Mouse (Mus musculus) cerebellum, adult 11-12 months (tissue): ENCODE measurements around the gene Fam167b.

ENCODE experiments used
- DNase-seq: peaks from one replicate; pipeline ENCODE4 v3.0.0; 2022

The Fam167b gene

GRCm38 (mm10) chr4:129578466-129578865 is at the start of gene Fam167b:
TSS of gene Fam167b (minus strand) at chr4:129578549.
- no peak for DNase-seq

- DNase-seq: peak; percentile 51
These were observed 47.7 kb upstream of the Fam167b start for GRCm38 (mm10) chr4:129626035-129626434.

GRCm38 (mm10) chr4:129625496-129625895 is 47.1 kb upstream of the Fam167b start:
- DNase-seq: peak; percentile 56

GRCm38 (mm10) chr4:129625029-129625370 is 46.7 kb upstream of the Fam167b start:
- peak; percentile 81 for DNase-seq

- peak; percentile 96 for DNase-seq
These were observed 46.1 kb upstream of the Fam167b start for GRCm38 (mm10) chr4:129624281-129625028.

GRCm38 (mm10) chr4:129623681-129624091 is 45.3 kb upstream of the Fam167b start, which contains the start of gene Ccdc28b:
TSS of gene Ccdc28b (minus strand) at chr4:129623947.
- DNase-seq: peak; percentile 70

GRCm38 (mm10) chr4:129622803-129623535 is 44.6 kb upstream of the Fam167b start:
- peak; percentile 65 for DNase-seq

GRCm38 (mm10) chr4:129622120-129622802 is 43.9 kb upstream of the Fam167b start:
- DNase-seq: peak; percentile 77

- peak; percentile 85 for DNase-seq
These were observed 43.0 kb upstream of the Fam167b start for GRCm38 (mm10) chr4:129621283-129621841.

- DNase-seq: peak; percentile 65
These were observed 42.3 kb upstream of the Fam167b start for GRCm38 (mm10) chr4:129620419-129621282.

- DNase-seq: peak; percentile 97
These were observed 40.7 kb upstream of the Fam167b start, which contains the start of gene Iqcc for GRCm38 (mm10) chr4:129618786-129619691. TSS of gene Iqcc (minus strand) at chr4:129619099.

GRCm38 (mm10) chr4:129618031-129618430 is 39.7 kb upstream of the Fam167b start:
- DNase-seq: peak; percentile 55

- peak; percentile 50 for DNase-seq
These were observed 38.8 kb upstream of the Fam167b start for GRCm38 (mm10) chr4:129617121-129617641.

- no peak for DNase-seq
These were observed 38.3 kb upstream of the Fam167b start for GRCm38 (mm10) chr4:129616631-129617030.

GRCm38 (mm10) chr4:129615801-129616290 is 37.5 kb upstream of the Fam167b start:
- peak; percentile 39 for DNase-seq

GRCm38 (mm10) chr4:129614093-129614492 is 35.7 kb upstream of the Fam167b start, which contains the start of gene Dcdc2b:
TSS of gene Dcdc2b (minus strand) at chr4:129614257.
- DNase-seq: peak; percentile 41

GRCm38 (mm10) chr4:129610472-129610871 is 32.1 kb upstream of the Fam167b start:
- no peak for DNase-seq

GRCm38 (mm10) chr4:129610026-129610425 is 31.7 kb upstream of the Fam167b start:
- DNase-seq: peak; percentile 27

- DNase-seq: peak; percentile 45
These were observed 30.8 kb upstream of the Fam167b start for GRCm38 (mm10) chr4:129609139-129609631.

GRCm38 (mm10) chr4:129608426-129609025 is 30.2 kb upstream of the Fam167b start:
- DNase-seq: peak; percentile 81
